Mouse (Mus musculus) bone marrow, adult 2 months (tissue): ENCODE results near the gene Kcnk3. TPM values are rescaled to one million over a fixed set of nuclear protein-coding genes. Genes with fewer than 3 reads are reported as not detected.

ENCODE experiments used
- H3K27ac ChIP-seq: fragments of 200-500 bp; 2 replicates; pipeline ENCODE4 v1.5.1; 2012; ENCODE audit warnings: low read depth, mild to moderate bottlenecking, control low read depth, inconsistent platforms, low read length; ENCODE audit not compliant: control insufficient read depth, poor library complexity, insufficient read depth
- H3K4me1 ChIP-seq: fragments of 200-500 bp; 2 replicates; pipeline ENCODE4 v1.6.1; 2011; ENCODE audit warnings: low read length; ENCODE audit not compliant: control insufficient read depth, insufficient read depth
- H3K4me3 ChIP-seq: fragments of 200-500 bp; replicated peaks from 2 replicates; pipeline ENCODE3; 2011; ENCODE audit warnings: mild to moderate bottlenecking, low read depth, low read length, control low read depth; ENCODE audit not compliant: control insufficient read depth
- CTCF ChIP-seq: fragments of 200-500 bp; IDR thresholded peaks from 2 replicates; pipeline ENCODE4 v1.5.1; 2011; ENCODE audit warnings: low read length, control low read depth; ENCODE audit not compliant: control insufficient read depth, insufficient read depth
- POLR2A ChIP-seq: fragments of 200-500 bp; IDR thresholded peaks from 2 replicates; pipeline ENCODE4 v1.6.1; 2011; ENCODE audit warnings: low read depth, mild to moderate bottlenecking, control low read depth, low read length, borderline replicate concordance; ENCODE audit not compliant: control insufficient read depth
- WGBS: fragments of 180-500 bp; shearing (Covaris S2); methylation state at CpG from one replicate; pipeline ENCODE4 v1.1.7; 2018; 5-methylcytosine and 5-hydroxymethylcytosine counted together
- polyA plus RNA-seq: library from polyadenylated mRNA; stranded (reverse); fragments of >200 nt; gene quantifications from 2 replicates; pipeline ENCODE4 v1.2.4, GENCODE M21; 2011; ENCODE audit warnings: low replicate concordance; ENCODE audit not compliant: missing spikeins, insufficient read depth, insufficient read length

Gene Kcnk3
- polyA plus RNA-seq, 1 experiment, result 0.40 TPM

DNA sequence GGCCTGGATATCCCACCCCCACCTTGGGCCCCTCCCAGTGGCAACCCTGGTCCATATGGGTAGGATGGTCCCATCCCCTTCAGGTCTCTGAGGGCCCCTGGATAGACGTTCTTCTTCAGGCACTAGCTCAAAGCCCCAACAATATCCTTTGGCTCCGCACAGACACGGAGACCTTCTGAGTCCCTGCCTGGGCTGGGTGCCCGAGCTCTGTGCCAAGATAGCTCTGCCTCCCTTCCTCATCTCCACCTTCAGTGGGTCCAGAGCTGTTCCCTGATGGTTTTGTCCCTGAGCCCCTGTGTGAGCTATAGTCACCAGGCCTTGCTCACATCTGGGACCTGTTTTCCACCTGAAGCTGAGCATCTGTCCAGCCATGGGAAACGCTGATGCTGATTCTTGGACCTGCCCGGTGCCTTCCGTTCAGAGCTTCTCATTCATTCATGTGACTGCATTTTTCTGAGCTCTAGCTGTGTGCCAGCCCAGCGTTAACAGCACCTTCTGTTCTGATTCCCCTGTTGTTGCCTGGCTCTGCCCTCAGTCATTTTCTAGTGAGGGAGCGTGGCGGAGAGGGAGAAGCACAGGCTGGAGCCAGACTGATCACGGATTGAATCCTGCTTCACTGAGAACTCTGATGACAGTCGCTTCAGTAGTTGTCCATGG lies 10.2 kb upstream of the Kcnk3 start:
- H3K4me1 ChIP-seq, result no peaks in the 10 kb centered on the region
- H3K4me3 ChIP-seq, result no peak overlapping the region
- 77% methylated on average over 12 of the region's 12 CpGs for WGBS
- no peak for TF ChIP-seq POLR2A
- no peak for TF ChIP-seq CTCF
- no peak overlapping the region for H3K27ac ChIP-seq

DNA sequence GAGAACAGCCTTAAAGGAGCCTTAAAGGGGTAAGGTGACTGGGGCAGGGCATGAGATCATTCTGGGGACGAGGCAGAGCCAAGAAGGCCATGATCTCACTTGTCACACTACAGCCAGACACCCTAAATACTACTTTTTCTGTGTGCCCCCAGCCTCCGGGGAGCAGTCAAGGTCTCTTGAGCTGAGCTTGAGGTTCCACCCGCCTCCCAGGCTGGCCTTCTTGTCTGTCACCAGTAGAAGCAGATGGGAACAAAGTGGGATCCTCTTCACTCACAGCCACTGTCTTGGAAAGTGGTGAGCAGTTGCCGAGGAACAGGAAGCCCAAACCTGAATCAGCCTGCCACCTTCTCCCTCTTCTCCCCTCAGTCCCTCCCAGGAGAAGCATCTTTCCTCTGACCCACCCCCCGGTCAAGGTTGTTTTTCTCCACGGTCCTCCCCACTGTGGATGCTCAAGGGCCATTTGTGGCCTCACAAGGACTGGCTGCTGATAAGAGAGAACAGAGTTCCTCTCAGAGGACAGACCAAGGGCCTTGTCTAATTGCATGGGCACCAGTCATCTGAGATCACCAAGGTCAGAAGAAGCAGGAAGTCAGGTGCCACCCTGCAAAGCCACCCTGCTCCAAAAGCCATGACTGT lies 9.4 kb upstream of the Kcnk3 start:
- TF ChIP-seq CTCF, result no peak
- no peak for TF ChIP-seq POLR2A
- no peak overlapping the region for H3K27ac ChIP-seq
- WGBS, result 64% methylated on average over 6 of the region's 6 CpGs
- no peak overlapping the region for H3K4me3 ChIP-seq
- H3K4me1 ChIP-seq, result no peaks in the 10 kb centered on the region

DNA sequence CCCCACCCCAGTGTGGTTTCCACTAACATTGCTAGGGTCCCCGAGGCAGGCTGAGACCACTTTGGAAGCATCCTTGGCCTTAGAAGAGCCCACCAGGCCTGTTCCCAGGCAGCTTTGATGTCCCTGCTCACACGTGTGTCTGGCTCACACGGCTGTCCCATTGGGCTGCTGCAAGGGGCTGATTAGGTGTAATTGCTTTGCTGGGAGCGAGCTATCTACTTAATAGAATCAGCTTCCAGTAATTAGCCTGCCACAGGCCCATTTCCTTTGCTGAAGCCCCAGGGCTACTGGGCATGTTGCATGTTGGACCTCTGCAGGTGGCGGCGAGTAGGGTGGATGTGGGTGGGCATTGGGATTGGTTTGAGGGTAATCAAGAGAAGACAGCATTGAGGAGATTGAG lies 7.2 kb upstream of the Kcnk3 start:
- Histone ChIP-seq H3K27ac (no peak overlapping the region), H3K4me3 (no peak overlapping the region), H3K4me1 (no peaks in the 10 kb centered on the region)
- TF ChIP-seq CTCF (no peak), POLR2A (no peak)
- WGBS, result 56% methylated on average over 6 of the region's 6 CpGs

- Histone ChIP-seq H3K27ac (no peak overlapping the region), H3K4me3 (no peak overlapping the region), H3K4me1 (no peaks in the 10 kb centered on the region)
- 76% methylated on average over 5 of the region's 5 CpGs for WGBS
- TF ChIP-seq CTCF (no peak), POLR2A (no peak)
Measured at GRCm38 (mm10) chr5:30582017-30582416, 6.0 kb upstream of the Kcnk3 start.

DNA sequence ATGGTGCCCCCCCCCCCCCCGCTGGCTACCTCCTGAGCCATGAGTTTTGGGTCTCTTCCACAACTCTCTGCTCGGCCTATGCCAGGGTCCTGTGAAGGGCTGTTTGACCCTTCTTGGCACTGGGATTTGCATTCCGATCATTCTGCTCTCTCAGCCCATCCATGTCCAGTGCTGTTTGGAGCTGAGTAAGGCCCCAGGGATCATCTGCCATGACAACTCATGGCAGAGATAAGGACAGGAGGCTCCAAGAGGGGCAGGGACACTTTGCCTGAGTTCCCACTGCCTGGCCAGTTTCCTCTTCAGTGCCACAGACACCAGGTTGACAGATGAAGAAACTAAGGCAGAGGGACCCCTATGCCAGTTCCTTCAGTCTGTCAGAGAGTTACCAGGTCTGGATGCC lies 1.4 kb upstream of the Kcnk3 start:
- H3K4me3 ChIP-seq, result no peak overlapping the region
- TF ChIP-seq CTCF, result no peak
- TF ChIP-seq POLR2A, result no peak
- no peaks in the 10 kb centered on the region for H3K4me1 ChIP-seq
- H3K27ac ChIP-seq, result no peak overlapping the region
- WGBS, result 68% methylated on average over 3 of the region's 3 CpGs

GRCm38 (mm10) chr5:30587101-30587500 lies 869 bp upstream of the Kcnk3 start:
- Histone ChIP-seq H3K27ac (no peak overlapping the region), H3K4me3 (no peak overlapping the region), H3K4me1 (no peaks in the 10 kb centered on the region)
- WGBS, result 25% methylated on average over 2 of the region's 2 CpGs
- TF ChIP-seq POLR2A (no peak), CTCF (no peak)

- no peak overlapping the region for H3K27ac ChIP-seq
- 4% methylated on average over 70 of the region's 70 CpGs for WGBS
- H3K4me3 ChIP-seq, result no peak overlapping the region
- no peak for TF ChIP-seq POLR2A
- TF ChIP-seq CTCF, result no peak
- H3K4me1 ChIP-seq, result no peaks in the 10 kb centered on the region
Measured at GRCm38 (mm10) chr5:30588301-30588968, 465 bp downstream of the Kcnk3 start.

DNA sequence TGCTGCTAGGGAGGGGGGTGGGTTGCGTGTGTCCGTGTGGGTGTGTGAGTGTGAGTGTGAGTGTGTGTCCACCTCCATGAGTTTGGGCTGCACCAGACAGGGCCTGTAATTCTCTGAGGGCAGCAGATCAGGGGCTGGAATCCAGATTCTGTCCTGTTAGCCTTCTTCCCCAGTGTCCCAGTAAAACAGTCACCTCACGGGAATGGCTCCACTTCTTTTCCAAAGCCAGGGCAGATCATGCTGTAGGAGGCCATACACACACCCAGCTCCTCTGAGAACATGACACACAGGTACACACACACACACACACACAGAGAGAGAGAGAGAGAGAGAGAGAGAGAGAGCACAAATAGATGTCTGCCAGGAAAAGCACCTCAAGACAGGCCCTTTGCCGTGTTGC lies 1.1 kb downstream of the Kcnk3 start:
- Histone ChIP-seq H3K4me1 (no peaks in the 10 kb centered on the region), H3K27ac (no peak overlapping the region), H3K4me3 (no peak overlapping the region)
- 56% methylated on average over 4 of the region's 4 CpGs for WGBS
- TF ChIP-seq CTCF (no peak), POLR2A (no peak)
